Mouse (Mus musculus) left cerebral cortex, postnatal 4 days (tissue): ENCODE results near the gene Rtl8b. TPM values are rescaled to one million over a fixed set of nuclear protein-coding genes. Genes with fewer than 3 reads are reported as not detected.

ENCODE experiments used
- total RNA-seq, 2 experiments: library from RNA; stranded (reverse); gene quantifications; 2 replicates each; pipeline ENCODE4 v1.2.3; 2021

The Rtl8b gene
- total RNA-seq, 2 experiments from 2014 or later, result 172 to 200 TPM

Other genes with a start within 250 kb of the Rtl8b start
- gene Etd, start 235.5 kb downstream of the Rtl8b start, total RNA-seq, result not detected
- gene Rtl8c, start 62.4 kb downstream of the Rtl8b start, total RNA-seq, result 100 to 1,000 TPM; 154 to 169 TPM
- gene Gm14597, start 61.4 kb downstream of the Rtl8b start, total RNA-seq, result not detected
- 100 to 1,000 TPM; 238 to 300 TPM for gene Rtl8a, start 26.7 kb downstream of the Rtl8b start, total RNA-seq
- gene 4930502E18Rik, start 54.4 kb upstream of the Rtl8b start, total RNA-seq, result under 1 TPM in 1 of 2 experiments, not detected in 1; 0.24 TPM
- not detected for gene 1700013H16Rik, start 87.4 kb upstream of the Rtl8b start, total RNA-seq
- gene Zfp36l3, start 106.0 kb upstream of the Rtl8b start, total RNA-seq, result not detected
- under 1 TPM; 0.54 to 0.74 TPM for gene Xlr, start 127.3 kb upstream of the Rtl8b start, total RNA-seq